Mouse (Mus musculus) cortical plate, adult 2 months (tissue): Measurements from ENCODE around the gene Pip5k1b. TPM values are rescaled to one million over a fixed set of nuclear protein-coding genes. Genes with fewer than 3 reads are reported as not detected.
A peak's percentile ranks its signal among the peaks of the same experiment; 100 is the strongest.
"Not testable (repeated sequence)": the region's sequence is repeated elsewhere in the genome, so short reads cannot be mapped to it uniquely, and the experiment has no call there.

Experiments
- H3K27ac ChIP-seq: fragments of 200-500 bp; 2 replicates; pipeline ENCODE4 v1.5.1; 2012; ENCODE audit warnings: low read length, control low read depth, inconsistent platforms; ENCODE audit not compliant: insufficient read depth
- H3K4me1 ChIP-seq: fragments of 200-500 bp; 2 replicates; pipeline ENCODE4 v1.6.1; 2011; ENCODE audit warnings: low read length; ENCODE audit not compliant: control insufficient read depth, insufficient read depth
- H3K4me3 ChIP-seq: fragments of 200-500 bp; 2 replicates; pipeline ENCODE4 v1.5.1; 2011; ENCODE audit warnings: mild to moderate bottlenecking, low read length, control low read depth; ENCODE audit not compliant: insufficient read depth
- CTCF ChIP-seq: fragments of 200-500 bp; IDR thresholded peaks from 2 replicates; pipeline ENCODE4 v1.5.1; 2011; ENCODE audit warnings: mild to moderate bottlenecking, control low read depth, low read length; ENCODE audit not compliant: insufficient read depth; ENCODE audit errors: extremely low read depth
- POLR2A ChIP-seq: fragments of 200-500 bp; IDR thresholded peaks from 2 replicates; pipeline ENCODE4 v1.6.1; 2011; ENCODE audit warnings: mild to moderate bottlenecking, low read length, control low read depth; ENCODE audit not compliant: insufficient read depth; ENCODE audit errors: extremely low read depth
- polyA plus RNA-seq: library from polyadenylated mRNA; depleted of rRNA; stranded (reverse); fragments of >200 nt; gene quantifications from 2 replicates; pipeline ENCODE4 v1.2.3, GENCODE M21; 2012

Gene Pip5k1b
- polyA plus RNA-seq, 1 experiment, result 11.9 TPM

GRCm38 (mm10) chr19:24556585-24556966, 904 bp upstream of the Pip5k1b start:
- H3K27ac ChIP-seq, result 0 out of 2 replicates have a peak overlapping the region, but pooled peaks have one; percentile 61
- H3K4me3 ChIP-seq, result peak overlapping the region; percentile 69
- TF ChIP-seq CTCF (no peak), POLR2A (no peak)
- no peaks in the 10 kb centered on the region; the same call in 1 of the 2 replicates for H3K4me1 ChIP-seq

DNA sequence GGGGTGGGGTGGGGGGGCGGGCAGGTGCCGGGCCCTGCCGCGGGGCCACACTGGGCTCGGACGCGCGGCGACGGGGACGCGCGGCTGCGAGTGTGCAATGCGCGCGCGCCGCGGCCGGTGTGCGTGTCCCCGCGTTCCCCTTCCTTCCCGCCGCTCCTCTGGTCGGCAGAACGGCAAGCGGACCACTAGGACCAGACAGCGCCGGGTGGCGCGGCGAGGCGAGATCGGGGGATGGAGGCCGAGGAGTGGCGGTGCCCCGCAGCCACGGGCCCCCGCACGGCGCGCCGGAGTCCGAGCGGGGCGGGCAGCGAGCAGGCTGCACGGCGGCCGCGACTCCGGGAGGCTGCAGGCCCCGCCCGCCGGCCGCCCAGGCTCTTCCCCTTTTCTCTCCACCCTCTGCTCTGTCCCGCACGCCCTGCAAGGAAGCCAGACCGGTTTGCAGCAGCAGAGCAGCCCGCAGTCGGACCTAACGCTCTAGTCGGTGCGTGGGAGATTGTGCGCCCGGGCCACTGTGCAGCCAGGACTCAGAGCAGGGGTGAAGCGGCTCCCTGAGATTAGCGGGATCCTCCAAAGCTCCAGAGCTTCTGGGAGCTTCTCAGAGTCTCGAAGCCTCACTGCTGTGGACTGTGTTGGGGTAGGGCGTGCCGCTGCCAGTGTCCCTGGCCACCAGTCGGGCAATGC, 372 bp upstream of the Pip5k1b start:
- Histone ChIP-seq H3K4me3 (peak overlapping the region; percentile 69), H3K4me1 (no peaks in the 10 kb centered on the region; the same call in 1 of the 2 replicates), H3K27ac (0 out of 2 replicates have a peak overlapping the region, but pooled peaks have one; percentile 61)
- TF ChIP-seq POLR2A, result peak; percentile 19; the same call in 1 of the 2 replicates
- TF ChIP-seq CTCF, result no peak

DNA sequence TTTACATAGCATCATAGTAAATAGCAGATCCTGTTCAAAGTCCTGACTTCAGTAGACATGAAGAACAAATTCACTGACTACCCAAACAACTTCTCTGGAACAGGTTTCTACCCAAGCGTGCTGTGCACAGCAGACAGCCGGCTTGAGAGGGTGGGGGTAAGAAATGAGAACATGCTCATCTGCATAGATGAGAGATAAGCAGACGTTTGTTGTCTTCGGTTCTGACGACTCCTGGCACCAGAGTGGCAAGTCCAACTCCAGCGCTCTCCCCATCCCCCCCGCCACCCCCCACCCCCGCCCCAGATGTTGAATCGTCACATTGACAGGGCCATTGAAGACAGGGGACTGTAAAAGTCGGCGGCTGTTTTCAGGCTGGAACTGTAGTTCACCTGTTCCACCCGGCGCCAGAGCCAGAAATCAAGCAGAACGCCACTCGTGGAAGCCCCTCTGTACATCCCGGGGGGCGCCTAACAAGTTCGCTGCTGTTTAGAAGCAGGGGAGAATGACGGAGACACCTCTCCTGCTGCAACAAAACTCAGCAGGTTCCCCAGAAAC, 684 bp downstream of the Pip5k1b start:
- Histone ChIP-seq H3K4me1 (no peaks in the 10 kb centered on the region; the same call in 1 of the 2 replicates), H3K27ac (no peak overlapping the region), H3K4me3 (peak overlapping the region; percentile 69)
- no peak for TF ChIP-seq POLR2A
- no peak for TF ChIP-seq CTCF

GRCm38 (mm10) chr19:24554425-24554824, 1.2 kb downstream of the Pip5k1b start:
- H3K4me1 ChIP-seq, result no peaks in the 10 kb centered on the region; the same call in 1 of the 2 replicates
- TF ChIP-seq CTCF (no peak), POLR2A (no peak)
- peak overlapping the region; percentile 69; the same call in 1 of the 2 replicates for H3K4me3 ChIP-seq
- H3K27ac ChIP-seq, result no peak overlapping the region

GRCm38 (mm10) chr19:24553291-24554075, 2.2 kb downstream of the Pip5k1b start:
- Histone ChIP-seq H3K4me1 (no peaks in the 10 kb centered on the region; the same call in 1 of the 2 replicates), H3K27ac (no peak overlapping the region), H3K4me3 (peak overlapping the region; percentile 69; the same call in 1 of the 2 replicates)
- TF ChIP-seq POLR2A (no peak), CTCF (no peak)

DNA sequence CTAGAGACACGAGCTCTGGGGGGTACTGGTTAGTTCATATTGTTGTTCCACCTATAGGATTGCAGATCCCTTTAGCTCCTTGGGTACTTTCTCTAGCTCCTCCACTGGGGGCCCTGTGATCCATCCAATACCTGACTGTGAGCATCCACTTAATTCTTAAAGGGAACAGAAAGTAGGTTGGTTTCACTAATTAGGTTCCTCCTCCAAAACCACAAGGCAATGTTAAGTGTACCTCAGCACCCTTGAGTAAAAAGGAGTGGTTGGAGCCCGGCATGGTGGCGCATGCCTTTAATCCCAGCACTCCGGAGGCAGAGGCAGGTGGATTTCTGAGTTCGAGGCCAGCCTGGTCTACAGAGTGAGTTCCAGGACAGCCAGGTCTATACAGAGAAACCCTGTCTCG, 3.0 kb downstream of the Pip5k1b start:
- not testable (repeated sequence) for H3K4me3 ChIP-seq, H3K4me1 ChIP-seq, H3K27ac ChIP-seq

DNA sequence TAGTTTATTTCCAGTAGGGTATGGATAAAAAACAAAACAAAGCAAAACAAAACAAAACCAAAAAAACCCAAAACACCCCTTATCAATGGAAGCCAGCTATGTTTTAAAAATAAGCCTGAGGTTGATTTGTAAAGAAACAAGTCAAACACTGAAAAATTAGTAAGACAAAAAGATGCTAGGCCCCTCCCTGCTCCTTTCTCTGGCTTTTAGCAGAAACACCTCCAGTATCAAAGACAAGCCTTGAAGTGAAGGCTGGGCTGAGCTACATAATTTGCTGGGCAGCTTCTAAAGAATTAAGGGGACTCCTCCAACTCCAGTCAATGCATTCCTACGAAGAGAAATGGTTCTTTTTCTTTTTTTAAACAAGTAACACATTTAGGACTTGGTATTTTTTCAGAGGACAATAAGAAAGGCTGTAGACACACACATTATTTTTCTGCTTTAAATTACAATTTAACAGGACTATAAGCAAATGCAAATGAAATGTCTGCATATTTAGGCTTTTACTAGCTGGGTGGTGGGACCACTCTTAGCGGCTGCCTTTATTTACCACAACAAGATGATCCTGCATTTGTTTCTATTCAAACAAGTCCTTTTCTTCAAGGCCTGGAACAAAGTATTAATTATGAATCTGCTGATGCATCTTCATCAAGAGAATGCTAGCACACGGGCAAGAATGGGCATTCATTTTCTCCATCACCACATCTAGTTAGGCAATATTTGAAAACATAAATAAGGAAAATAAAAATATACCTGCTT, 4.3 kb downstream of the Pip5k1b start:
- no peak for TF ChIP-seq CTCF
- no peak for TF ChIP-seq POLR2A
- H3K27ac ChIP-seq, result no peak overlapping the region
- H3K4me3 ChIP-seq, result no peak overlapping the region
- H3K4me1 ChIP-seq, result no peaks in the 10 kb centered on the region

- Histone ChIP-seq H3K27ac (no peak overlapping the region), H3K4me3 (no peak overlapping the region), H3K4me1 (no peaks in the 10 kb centered on the region)
- TF ChIP-seq POLR2A, result no peak
These were observed 4.9 kb downstream of the Pip5k1b start for GRCm38 (mm10) chr19:24550778-24551177.

DNA sequence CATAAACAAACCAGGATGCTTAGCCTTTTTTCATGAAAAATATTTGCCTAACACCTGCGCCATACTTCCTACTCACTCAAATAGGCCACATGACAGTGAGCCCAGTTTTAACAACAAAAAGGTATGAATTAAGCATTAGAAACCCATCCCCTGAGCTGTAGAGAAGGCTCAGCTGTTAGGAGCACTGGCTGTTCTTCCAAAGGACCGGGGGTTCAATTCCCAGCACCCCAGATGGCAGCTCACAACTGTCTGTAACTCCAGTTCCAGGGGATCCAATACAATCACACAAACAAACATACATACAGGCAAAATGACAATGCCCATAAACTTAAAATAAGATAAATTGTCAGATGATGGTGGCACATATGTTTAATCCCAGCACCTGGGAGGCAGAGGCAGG, 5.7 kb downstream of the Pip5k1b start:
- H3K27ac ChIP-seq, result no peak overlapping the region
- no peak for TF ChIP-seq CTCF
- TF ChIP-seq POLR2A, result no peak

DNA sequence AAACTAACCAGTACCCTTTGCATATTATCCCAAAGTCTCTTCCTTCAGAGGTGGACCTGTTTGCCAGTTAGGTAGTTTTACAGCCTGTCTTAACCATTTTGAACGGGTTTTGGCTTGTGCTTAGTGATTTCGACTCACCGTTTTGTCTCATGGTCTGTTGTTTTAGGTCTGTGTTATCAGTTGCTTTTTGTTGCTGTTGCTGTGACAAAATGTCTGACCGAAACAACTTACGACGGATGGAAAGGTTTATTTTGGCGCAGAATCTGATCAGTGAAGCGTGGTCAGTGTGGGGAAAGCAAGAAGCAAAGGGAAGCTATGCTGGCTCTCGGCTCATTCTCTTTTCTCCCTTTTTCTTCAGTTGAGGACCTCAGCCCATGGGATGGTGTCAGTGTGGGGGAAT, 7.3 kb downstream of the Pip5k1b start:
- Histone ChIP-seq H3K4me1 (no peaks in the 10 kb centered on the region), H3K4me3 (no peak overlapping the region), H3K27ac (no peak overlapping the region)
- no peak for TF ChIP-seq CTCF
- TF ChIP-seq POLR2A, result no peak

More for the DNA sequence above, 5.7 kb downstream of the Pip5k1b start:
- Histone ChIP-seq H3K4me1 (no peaks in the 10 kb centered on the region), H3K4me3 (no peak overlapping the region)
